Mouse (Mus musculus) MEL (cell line): Measurements from ENCODE around the gene Cd164l2. TPM values are rescaled to one million over a fixed set of nuclear protein-coding genes. Genes with fewer than 3 reads are reported as not detected.
A peak's percentile ranks its signal among the peaks of the same experiment; 100 is the strongest.

Source experiments
- DNase-seq: peaks from one replicate; pipeline ENCODE4 v3.0.0; 2011; ENCODE audit warnings: low read depth, low spot score
- H3K27ac ChIP-seq: 2 replicates; pipeline ENCODE4 v1.5.1; 2012; ENCODE audit warnings: low read depth, mild to moderate bottlenecking, control low read depth, low read length, moderate library complexity; ENCODE audit not compliant: control insufficient read depth
- H3K27me3 ChIP-seq, 2 experiments: fragments of 150-350 bp in 1 of 2; sonication (generic) in 1 of 2; 2 replicates each; pipeline ENCODE4 v1.6.1; 2012; ENCODE audit warnings: low read length in 2 of 2, mild to moderate bottlenecking in 2 of 2, improper control_type of control experiment in 1 of 2, moderate library complexity in 1 of 2; ENCODE audit not compliant: insufficient read depth in 2 of 2, control insufficient read depth in 1 of 2
- H3K36me3 ChIP-seq, 2 experiments: 2 replicates each; pipeline ENCODE4 v1.6.1; 2012 to 2014; ENCODE audit warnings: low read length in 2 of 2, improper control_type of control experiment in 1 of 2, inconsistent platforms in 1 of 2, mild to moderate bottlenecking in 1 of 2; ENCODE audit not compliant: insufficient read depth in 2 of 2, control insufficient read depth in 1 of 2
- H3K4me1 ChIP-seq, 2 experiments: fragments of 150-350 bp in 1 of 2; sonication (generic) in 1 of 2; 2 replicates each; pipeline ENCODE4 v1.6.1; 2012; ENCODE audit warnings: low read length in 2 of 2, improper control_type of control experiment in 1 of 2, mild to moderate bottlenecking in 1 of 2; ENCODE audit not compliant: insufficient read depth in 2 of 2, control insufficient read depth in 1 of 2
- H3K4me3 ChIP-seq, 2 experiments: fragments of 150-350 bp in 1 of 2; sonication (generic) in 1 of 2; 2 replicates each; pipeline ENCODE4 v1.5.1; 2012; ENCODE audit warnings: low read depth in 2 of 2, low read length in 2 of 2, mild to moderate bottlenecking in 2 of 2, moderate library complexity in 2 of 2, control low read depth in 1 of 2, improper control_type of control experiment in 1 of 2; ENCODE audit not compliant: control insufficient read depth in 1 of 2, insufficient read depth in 1 of 2
- H3K79me2 ChIP-seq: 2 replicates; pipeline ENCODE4 v1.6.1; 2012; ENCODE audit warnings: mild to moderate bottlenecking, low read length, moderate library complexity; ENCODE audit not compliant: control insufficient read depth, poor library complexity, insufficient read depth
- H3K9ac ChIP-seq: 2 replicates; pipeline ENCODE4 v1.6.1; 2012; ENCODE audit warnings: low read depth, mild to moderate bottlenecking, control low read depth, low read length, moderate library complexity; ENCODE audit not compliant: control insufficient read depth, poor library complexity, severe bottlenecking
- H3K9me3 ChIP-seq: fragments of 150-350 bp; sonication (generic); replicated peaks from 2 replicates; pipeline ENCODE4 v1.6.1; 2012; ENCODE audit warnings: mild to moderate bottlenecking, low read length, improper control_type of control experiment, moderate library complexity; ENCODE audit not compliant: insufficient read depth
- CHD1 ChIP-seq: IDR thresholded peaks from 2 replicates; pipeline ENCODE4 v1.6.1; 2012; ENCODE audit warnings: low read depth, mild to moderate bottlenecking, inconsistent platforms, low read length, improper control_type of control experiment
- CHD2 ChIP-seq: IDR thresholded peaks from 2 replicates; pipeline ENCODE4 v1.6.1; 2011; ENCODE audit warnings: low read length, improper control_type of control experiment
- E2F4 ChIP-seq: IDR thresholded peaks from 2 replicates; pipeline ENCODE4 v1.6.1; 2011; ENCODE audit warnings: low read depth, low read length, improper control_type of control experiment, borderline replicate concordance
- ELF1 ChIP-seq: IDR thresholded peaks from 2 replicates; pipeline ENCODE4 v1.6.1; 2014; ENCODE audit warnings: low read depth, mild to moderate bottlenecking, inconsistent platforms, low read length, improper control_type of control experiment, moderate library complexity
- GABPA ChIP-seq: IDR thresholded peaks from 2 replicates; pipeline ENCODE4 v1.6.1; 2012; ENCODE audit warnings: low read depth, mild to moderate bottlenecking, inconsistent platforms, low read length, improper control_type of control experiment, moderate library complexity
- HCFC1 ChIP-seq: IDR thresholded peaks from 2 replicates; pipeline ENCODE4 v1.6.1; 2012; ENCODE audit warnings: low read depth, mild to moderate bottlenecking, inconsistent platforms, low read length, improper control_type of control experiment, moderate library complexity
- JUND ChIP-seq: IDR thresholded peaks from 2 replicates; pipeline ENCODE4 v1.6.1; 2011; ENCODE audit warnings: low read depth, mild to moderate bottlenecking, improper control_type of control experiment, low read length
- KAT2A ChIP-seq: conservative IDR thresholded peaks from 2 replicates; pipeline ENCODE4 v1.6.1; 2012; ENCODE audit warnings: low read depth, low read length, improper control_type of control experiment, inconsistent platforms
- MAZ ChIP-seq: IDR thresholded peaks from 2 replicates; pipeline ENCODE4 v1.6.1; 2012; ENCODE audit warnings: low read depth, mild to moderate bottlenecking, inconsistent platforms, low read length, improper control_type of control experiment
- MYB ChIP-seq: IDR thresholded peaks from 2 replicates; pipeline ENCODE4 v1.6.1; 2011; ENCODE audit warnings: mild to moderate bottlenecking, low read depth, low read length, improper control_type of control experiment
- MYC ChIP-seq: IDR thresholded peaks from 2 replicates; pipeline ENCODE4 v1.6.1; 2011; ENCODE audit warnings: low read depth, mild to moderate bottlenecking, low read length, improper control_type of control experiment, moderate library complexity
- NELFE ChIP-seq: IDR thresholded peaks from 2 replicates; pipeline ENCODE4 v1.6.1; 2011; ENCODE audit warnings: low read depth, low read length, improper control_type of control experiment
- POLR2A ChIP-seq, 2 experiments: IDR thresholded peaks; 2 replicates each; pipeline ENCODE4 v1.6.1; 2011 to 2012; ENCODE audit warnings: low read length in 2 of 2, mild to moderate bottlenecking in 2 of 2, control low read depth in 1 of 2, improper control_type of control experiment in 1 of 2, low read depth in 1 of 2, moderate library complexity in 1 of 2; ENCODE audit not compliant: control insufficient read depth in 1 of 2, insufficient read depth in 1 of 2, poor library complexity in 1 of 2
- POLR2AphosphoS5 ChIP-seq: IDR thresholded peaks from 2 replicates; pipeline ENCODE4 v1.6.1; 2012; ENCODE audit warnings: low read depth, borderline replicate concordance, mild to moderate bottlenecking, inconsistent platforms, low read length, moderate library complexity, mixed read lengths
- RCOR1 ChIP-seq: IDR thresholded peaks from 2 replicates; pipeline ENCODE4 v1.6.1; 2012; ENCODE audit warnings: low read depth, mild to moderate bottlenecking, inconsistent platforms, low read length, improper control_type of control experiment
- SIN3A ChIP-seq: IDR thresholded peaks from 2 replicates; pipeline ENCODE4 v1.6.1; 2012; ENCODE audit warnings: low read length, improper control_type of control experiment, inconsistent platforms
- TCF12 ChIP-seq: IDR thresholded peaks from 2 replicates; pipeline ENCODE4 v1.6.1; 2014; ENCODE audit warnings: low read depth, mild to moderate bottlenecking, inconsistent platforms, low read length, improper control_type of control experiment, moderate library complexity
- USF1 ChIP-seq: IDR thresholded peaks from 2 replicates; pipeline ENCODE4 v1.6.1; 2014; ENCODE audit warnings: low read depth, mild to moderate bottlenecking, inconsistent platforms, low read length, improper control_type of control experiment, moderate library complexity
- USF2 ChIP-seq, 2 experiments: IDR thresholded peaks; 2 replicates each; pipeline ENCODE4 v1.6.1; 2011 to 2012; ENCODE audit warnings: improper control_type of control experiment in 2 of 2, low read length in 2 of 2, borderline replicate concordance in 1 of 2, inconsistent platforms in 1 of 2, low read depth in 1 of 2, mild to moderate bottlenecking in 1 of 2; ENCODE audit not compliant: insufficient read depth in 1 of 2
- ZKSCAN1 ChIP-seq: IDR thresholded peaks from 2 replicates; pipeline ENCODE4 v1.6.1; 2012; ENCODE audit warnings: low read depth, mild to moderate bottlenecking, inconsistent platforms, low read length, improper control_type of control experiment, moderate library complexity
- polyA plus RNA-seq, 2 experiments: library from polyadenylated mRNA; stranded (reverse) in 1 of 2; unstranded in 1 of 2; fragments of >175 nt in 1 of 2; fragments of >200 nt in 1 of 2; gene quantifications; 2 replicates each; pipeline versions ENCODE4 v1.2.1 to v1.2.4; 2012; ENCODE audit warnings: low replicate concordance in 2 of 2, low read depth in 1 of 2; ENCODE audit not compliant: insufficient read length in 2 of 2, insufficient read depth in 1 of 2, missing spikeins in 1 of 2
- total RNA-seq: library from RNA; depleted of rRNA; stranded (reverse); fragments of 300-350 nt; gene quantifications from 2 replicates; pipeline ENCODE4 v1.2.3, GENCODE M21; 2012

The Cd164l2 gene
- total and polyA plus RNA-seq, 3 experiments = not detected

- TF ChIP-seq MYC = peak; percentile 93
- TF ChIP-seq RCOR1 = no peak; the same call in 1 of the 2 replicates
These were observed 41.8 kb upstream of the Cd164l2 start (continued) for GRCm38 (mm10) chr4:133170056-133170524.

DNA sequence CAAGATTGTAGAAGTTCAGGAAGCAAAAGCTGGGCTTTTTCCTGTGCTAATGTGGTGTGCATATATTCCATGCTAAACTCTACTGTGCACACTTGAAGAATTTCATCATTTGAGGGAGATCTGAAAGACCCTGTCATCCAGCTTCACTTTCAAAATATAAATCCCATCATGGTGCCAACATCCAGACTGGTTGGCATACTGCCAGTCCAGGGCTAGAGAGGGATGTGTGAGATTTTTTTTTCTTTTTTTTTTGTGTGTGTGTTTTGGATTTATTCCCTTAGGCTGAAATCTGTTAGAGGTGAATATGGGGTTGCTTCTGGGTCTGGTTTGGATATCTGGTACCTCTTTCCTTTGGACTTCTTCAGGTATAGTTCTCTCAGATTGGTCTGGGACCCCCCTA lies 41.3 kb upstream of the Cd164l2 start:
- H3K36me3 ChIP-seq = peaks cover 0 to 16% of the 10 kb centered on the region in 2 experiments; a peak in 2 of 4 replicates
- peaks cover 6 to 13% of the 10 kb centered on the region in 2 experiments for H3K4me1 ChIP-seq
- TF ChIP-seq KAT2A (no peak), ELF1 (no peak), MYB (no peak), TCF12 (no peak), SIN3A (no peak), MYC (no peak), HCFC1 (no peak), MAZ (no peak), RCOR1 (no peak), NELFE (no peak), POLR2A (IDR thresholded peaks at IDR 0.05; ENCODE audit: control insufficient read depth in 1 of 2, insufficient read depth in 1 of 2, low read depth in 1 of 2, low read length in 2 of 2, poor library complexity in 1 of 2) (no peak), E2F4 (no peak), USF1 (no peak), USF2 (IDR thresholded peaks at IDR 0.05; ENCODE audit: borderline replicate concordance in 1 of 2, insufficient read depth in 1 of 2, low read depth in 1 of 2, low read length in 2 of 2) (no peak), ZKSCAN1 (no peak), POLR2AphosphoS5 (no peak), CHD1 (no peak), JUND (no peak), CHD2 (no peak), GABPA (no peak)
- DNase-seq = no peak
- peak overlapping the region; percentile 4 for H3K9ac ChIP-seq
- H3K9me3 ChIP-seq = no peaks in the 10 kb centered on the region
- H3K27ac ChIP-seq = peak overlapping the region; percentile 64
- H3K79me2 ChIP-seq = peaks cover 30% of the 10 kb centered on the region
- H3K27me3 ChIP-seq = no peaks in the 10 kb centered on the region
- H3K4me3 ChIP-seq = no peak overlapping the region
